Mouse (Mus musculus) lung, embryonic 14.5 days (tissue): ENCODE measurements around the gene Rfx4. TPM values are rescaled to one million over a fixed set of nuclear protein-coding genes. Genes with fewer than 3 reads are reported as not detected.
A peak's percentile ranks its signal among the peaks of the same experiment; 100 is the strongest.

Source experiments
- ATAC-seq: fragments of 200-750 bp; cut with Nextera tagmentation; 2 replicates; pipeline ENCODE4 v1.8.0; 2017; ENCODE audit warnings: mild to moderate bottlenecking, moderate TSS enrichment, moderate library complexity; ENCODE audit not compliant: insufficient read depth
- DNase-seq: peaks from one replicate; pipeline ENCODE4 v3.0.0-alpha.2; 2015
- H3K27ac ChIP-seq: fragments of 300-500 bp; sonication (generic); 2 replicates; pipeline ENCODE4 v1.5.1; 2014; ENCODE audit warnings: low read depth, mild to moderate bottlenecking, moderate library complexity
- H3K27me3 ChIP-seq: fragments of 300-500 bp; sonication (generic); 2 replicates; pipeline ENCODE4 v1.6.1; 2014; ENCODE audit warnings: low read length, control low read depth; ENCODE audit not compliant: insufficient read depth
- H3K36me3 ChIP-seq: fragments of 300-500 bp; sonication (generic); 2 replicates; pipeline ENCODE4 v1.6.1; 2014; ENCODE audit warnings: control low read depth; ENCODE audit not compliant: insufficient read depth
- H3K4me1 ChIP-seq: fragments of 300-500 bp; sonication (generic); 2 replicates; pipeline ENCODE4 v1.6.1; 2014; ENCODE audit warnings: antibody characterized with exemption, control low read depth; ENCODE audit not compliant: insufficient read depth
- H3K4me2 ChIP-seq: fragments of 300-500 bp; sonication (generic); 2 replicates; pipeline ENCODE4 v1.6.1; 2014; ENCODE audit warnings: mild to moderate bottlenecking
- H3K4me3 ChIP-seq: fragments of 300-500 bp; sonication (generic); 2 replicates; pipeline ENCODE4 v1.5.1; 2014; ENCODE audit warnings: low read depth, low read length
- H3K9ac ChIP-seq: fragments of 300-500 bp; sonication (generic); 2 replicates; pipeline ENCODE4 v1.6.1; 2014
- H3K9me3 ChIP-seq: fragments of 300-500 bp; sonication (generic); 2 replicates; pipeline ENCODE4 v1.6.1; 2016; ENCODE audit warnings: low read depth, low read length, control low read depth
- CTCF ChIP-seq: IDR thresholded peaks from 2 replicates; pipeline ENCODE4 v1.5.1; 2016; ENCODE audit warnings: antibody characterized with exemption, low read depth
- WGBS: fragments of 180-500 bp; shearing (Covaris S2); extraction: QIAGEN DNeasy Blood & Tissue Kit; methylation state at CpG from one replicate; pipeline ENCODE4 v1.1.7; 2014; 5-methylcytosine and 5-hydroxymethylcytosine counted together
- polyA plus RNA-seq: library from polyadenylated mRNA; unstranded; fragments of >200 nt; fragmentation: Nextera tagmentation; extraction: Ambion mirVana; gene quantifications from 2 replicates; pipeline ENCODE4 v1.2.1, GENCODE M21; 2014

The Rfx4 gene
- polyA plus RNA-seq, 1 experiment from 2014 or later: not detected

DNA sequence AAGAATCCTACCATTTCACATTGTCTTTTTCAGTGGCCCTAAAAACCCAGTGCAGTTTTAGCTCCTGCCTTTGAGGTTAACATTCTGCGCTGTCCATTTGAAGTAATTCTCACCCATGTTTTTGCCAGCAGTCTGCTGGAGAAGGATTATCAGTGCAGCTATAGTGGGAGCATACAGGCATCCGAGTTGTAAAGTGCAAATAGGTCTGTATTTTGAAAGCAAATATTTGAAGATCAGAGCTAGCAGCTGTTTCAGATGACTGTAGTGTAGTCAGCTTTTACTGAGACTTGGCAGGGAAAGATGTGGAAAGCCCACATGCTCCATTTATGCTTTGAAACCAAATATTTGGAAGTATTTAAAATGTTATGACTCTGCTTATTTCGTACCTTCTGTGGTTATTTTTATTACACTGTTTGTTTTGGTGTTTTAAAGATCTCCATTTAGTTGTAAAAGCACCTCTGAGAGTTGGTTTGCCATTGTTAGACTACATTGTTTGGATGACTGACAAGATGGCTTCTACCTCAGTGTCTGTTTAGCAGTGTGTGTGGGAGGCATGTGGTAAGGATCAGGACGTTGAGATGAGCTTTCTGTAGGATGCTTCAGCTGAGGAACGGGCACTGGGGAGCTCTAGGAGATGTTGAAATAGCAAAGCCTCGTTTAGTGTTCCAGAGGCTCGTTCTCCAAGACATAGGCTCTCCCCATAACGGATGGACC lies 193.3 kb downstream of the Rfx4 start:
- no peak for TF ChIP-seq CTCF
- Histone ChIP-seq H3K36me3 (peaks cover 20% of the 10 kb centered on the region), H3K27me3 (no peaks in the 10 kb centered on the region), H3K27ac (peak overlapping the region; percentile 33; the same call in 1 of the 2 replicates), H3K9me3 (no peaks in the 10 kb centered on the region), H3K4me1 (0 out of 2 replicates have a peak, but pooled peaks cover 8% of the 10 kb centered on the region), H3K9ac (no peak overlapping the region), H3K4me3 (no peak overlapping the region), H3K4me2 (no peak overlapping the region)
- peak; percentile 37 for DNase-seq
- no peak for ATAC-seq
- 25% methylated on average over 8 of the region's 8 CpGs for WGBS

DNA sequence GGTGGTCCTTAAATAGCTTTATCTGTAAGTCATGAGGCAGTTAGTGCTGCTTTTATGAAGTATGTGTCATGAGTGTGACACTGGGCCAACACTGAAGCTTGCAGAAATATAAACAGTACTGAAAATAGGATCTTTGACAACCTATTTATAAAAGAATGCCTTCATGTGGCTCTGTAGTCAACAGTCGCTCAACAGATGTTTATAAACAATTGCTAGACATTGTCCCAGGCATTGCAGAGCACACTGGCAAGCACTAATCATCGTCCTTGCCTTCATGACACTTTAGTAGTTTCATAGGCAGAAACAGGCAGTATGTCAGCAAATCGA lies 193.8 kb downstream of the Rfx4 start:
- Histone ChIP-seq H3K27me3 (no peaks in the 10 kb centered on the region), H3K36me3 (peaks cover 20% of the 10 kb centered on the region), H3K4me3 (no peak overlapping the region), H3K4me2 (no peak overlapping the region), H3K9ac (no peak overlapping the region), H3K9me3 (no peaks in the 10 kb centered on the region), H3K4me1 (0 out of 2 replicates have a peak, but pooled peaks cover 8% of the 10 kb centered on the region), H3K27ac (peak overlapping the region; percentile 33; the same call in 1 of the 2 replicates)
- no peak for TF ChIP-seq CTCF
- ATAC-seq (peak; percentile 90), DNase-seq (peak; percentile 74)
- WGBS: 32% methylated on average over 3 of the region's 3 CpGs

- DNase-seq (no peak), ATAC-seq (no peak)
- Histone ChIP-seq H3K9me3 (no peaks in the 10 kb centered on the region), H3K4me3 (no peak overlapping the region), H3K36me3 (peaks cover 20% of the 10 kb centered on the region), H3K4me2 (no peak overlapping the region), H3K9ac (no peak overlapping the region), H3K27me3 (no peaks in the 10 kb centered on the region), H3K27ac (no peak overlapping the region), H3K4me1 (0 out of 2 replicates have a peak, but pooled peaks cover 8% of the 10 kb centered on the region)
- TF ChIP-seq CTCF: no peak
- WGBS: 74% methylated on average over 4 of the region's 4 CpGs
These were observed 194.5 kb downstream of the Rfx4 start for GRCm38 (mm10) chr10:84950384-84950783.

DNA sequence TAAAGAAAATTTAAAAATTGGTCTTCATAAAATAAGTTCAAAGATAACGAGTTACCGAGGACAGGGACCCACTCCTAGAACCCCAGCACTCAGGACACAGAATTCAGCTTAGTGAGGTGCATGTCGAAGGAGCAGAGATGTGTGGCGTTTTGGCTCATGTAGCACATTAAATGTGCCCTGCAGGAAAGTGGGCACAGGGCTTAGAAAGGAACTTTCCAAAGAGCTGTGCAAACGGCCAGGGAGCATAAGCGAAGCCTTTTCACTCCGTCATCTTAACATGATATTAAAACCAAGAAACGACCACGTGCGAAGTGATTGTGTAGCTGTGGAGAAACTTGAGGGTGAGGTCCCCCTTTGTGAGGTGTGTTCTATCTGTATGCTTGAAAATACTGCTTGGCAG lies 198.4 kb downstream of the Rfx4 start:
- no peak overlapping the region for H3K27ac ChIP-seq
- H3K36me3 ChIP-seq: peaks cover 11% of the 10 kb centered on the region; the same call in 1 of the 2 replicates
- H3K9ac ChIP-seq: no peak overlapping the region
- no peaks in the 10 kb centered on the region for H3K27me3 ChIP-seq
- no peak for DNase-seq
- H3K4me1 ChIP-seq: 0 out of 2 replicates have a peak, but pooled peaks cover 8% of the 10 kb centered on the region
- no peak overlapping the region for H3K4me3 ChIP-seq
- ATAC-seq: no peak
- no peak for TF ChIP-seq CTCF
- 90% methylated on average over 10 of the region's 10 CpGs for WGBS
- H3K4me2 ChIP-seq: no peak overlapping the region
- no peaks in the 10 kb centered on the region for H3K9me3 ChIP-seq

Other genes with a start within 250 kb of the Rfx4 start
- gene Ckap4, start 222.0 kb upstream of the Rfx4 start, polyA plus RNA-seq: 177 and 179 TPM in 2 replicates
- gene Tcp11l2, start 179.4 kb upstream of the Rfx4 start, polyA plus RNA-seq: 15.1 and 17.4 TPM in 2 replicates
- gene Polr3b, start 133.8 kb upstream of the Rfx4 start, polyA plus RNA-seq: 15.7 and 16.4 TPM in 2 replicates
- gene Ric8b, start 161.6 kb downstream of the Rfx4 start, polyA plus RNA-seq: 17.5 and 18.6 TPM in 2 replicates